Mouse (Mus musculus): ENCODE results near the gene 1700001J03Rik. TPM values are rescaled to one million over a fixed set of nuclear protein-coding genes. Genes with fewer than 3 reads are reported as not detected.

1700001J03Rik gene
- polyA plus RNA-seq, 1 experiment from 2014 or later, result not detected

GRCm38 (mm10) chr5:146223786-146224185 is 38.7 kb upstream of the 1700001J03Rik start:
- DNase-seq (ENCODE audit: low spot score) (no peak), ATAC-seq (ENCODE audit: insufficient number of reproducible peaks, low FRiP score, low TSS enrichment, low read depth) (no peak)
- WGBS, result 89% methylated on average over 5 of the region's 5 CpGs
- no peak overlapping the region for H3K27ac ChIP-seq (replicated peaks; ENCODE audit: low read depth, low read length)
- H3K27me3 ChIP-seq (ENCODE audit: control insufficient read depth, insufficient read depth, low read length), result no peaks in the 10 kb centered on the region
- no peaks in the 10 kb centered on the region for H3K9me3 ChIP-seq (ENCODE audit: control insufficient read depth, low read length)
- H3K9ac ChIP-seq (ENCODE audit: low read length), result no peak overlapping the region
- H3K36me3 ChIP-seq (ENCODE audit: control insufficient read depth, insufficient read depth, low read length), result no peaks in the 10 kb centered on the region
- H3K4me1 ChIP-seq (ENCODE audit: control insufficient read depth, insufficient read depth, low read length), result 0 out of 2 replicates have a peak, but pooled peaks cover 3% of the 10 kb centered on the region
- H3K4me3 ChIP-seq (ENCODE audit: low read depth, low read length), result no peak overlapping the region
- H3K4me2 ChIP-seq (ENCODE audit: low read depth, severe bottlenecking), result no peak overlapping the region

- no peaks in the 10 kb centered on the region for H3K9me3 ChIP-seq (ENCODE audit: control insufficient read depth, low read length)
- no peak for DNase-seq (ENCODE audit: low spot score)
- 0 out of 2 replicates have a peak, but pooled peaks cover 3% of the 10 kb centered on the region for H3K4me1 ChIP-seq (ENCODE audit: control insufficient read depth, insufficient read depth, low read length)
- H3K36me3 ChIP-seq (ENCODE audit: control insufficient read depth, insufficient read depth, low read length), result no peaks in the 10 kb centered on the region
- H3K27me3 ChIP-seq (ENCODE audit: control insufficient read depth, insufficient read depth, low read length), result no peaks in the 10 kb centered on the region
- H3K4me3 ChIP-seq (ENCODE audit: low read depth, low read length), result peak overlapping the region; percentile 52
- no peak for ATAC-seq (ENCODE audit: insufficient number of reproducible peaks, low FRiP score, low TSS enrichment, low read depth)
- H3K9ac ChIP-seq (ENCODE audit: low read length), result peak overlapping the region; percentile 71
- peak overlapping the region; percentile 56 for H3K4me2 ChIP-seq (ENCODE audit: low read depth, severe bottlenecking)
- peak overlapping the region; percentile 72; the same call in 1 of the 2 replicates for H3K27ac ChIP-seq (replicated peaks; ENCODE audit: low read depth, low read length)
- 31% methylated on average over 6 of the region's 6 CpGs for WGBS
These were observed 36.6 kb upstream of the 1700001J03Rik start for GRCm38 (mm10) chr5:146221722-146222121.

- Histone ChIP-seq H3K4me3 (ENCODE audit: low read depth, low read length) (peak within 1 kb of the TSS; percentile 52), H3K9me3 (ENCODE audit: control insufficient read depth, low read length) (no peaks in the 10 kb centered on the region), H3K4me1 (ENCODE audit: control insufficient read depth, insufficient read depth, low read length) (0 out of 2 replicates have a peak, but pooled peaks cover 3% of the 10 kb centered on the region), H3K27me3 (ENCODE audit: control insufficient read depth, insufficient read depth, low read length) (no peaks in the 10 kb centered on the region), H3K9ac (ENCODE audit: low read length) (peak within 1 kb of the TSS; percentile 71), H3K27ac (replicated peaks; ENCODE audit: low read depth, low read length) (peak within 1 kb of the TSS; percentile 72), H3K4me2 (ENCODE audit: low read depth, severe bottlenecking) (peak within 1 kb of the TSS; percentile 56), H3K36me3 (ENCODE audit: control insufficient read depth, insufficient read depth, low read length) (no peaks in the 10 kb centered on the region)
- peak; percentile 94 for DNase-seq (ENCODE audit: low spot score)
- peak; percentile 99 for ATAC-seq (ENCODE audit: insufficient number of reproducible peaks, low FRiP score, low TSS enrichment, low read depth)
- WGBS, result under 1% methylated on average over 67 of the region's 67 CpGs
These were observed 36.0 kb upstream of the 1700001J03Rik start, which contains the start of gene Rnf6 for GRCm38 (mm10) chr5:146220879-146221714. TSS of gene Rnf6 (minus strand) at chr5:146221555.

- DNase-seq (ENCODE audit: low spot score) (no peak), ATAC-seq (ENCODE audit: insufficient number of reproducible peaks, low FRiP score, low TSS enrichment, low read depth) (peak; percentile 69)
- 0 out of 2 replicates have a peak, but pooled peaks cover 3% of the 10 kb centered on the region for H3K4me1 ChIP-seq (ENCODE audit: control insufficient read depth, insufficient read depth, low read length)
- H3K9ac ChIP-seq (ENCODE audit: low read length), result peak overlapping the region; percentile 48; the same call in 1 of the 2 replicates
- H3K27ac ChIP-seq (replicated peaks; ENCODE audit: low read depth, low read length), result no peak overlapping the region
- WGBS, result 8% methylated on average over 13 of the region's 13 CpGs
- peak overlapping the region; percentile 52 for H3K4me3 ChIP-seq (ENCODE audit: low read depth, low read length)
- peak overlapping the region; percentile 56 for H3K4me2 ChIP-seq (ENCODE audit: low read depth, severe bottlenecking)
- no peaks in the 10 kb centered on the region for H3K27me3 ChIP-seq (ENCODE audit: control insufficient read depth, insufficient read depth, low read length)
- H3K9me3 ChIP-seq (ENCODE audit: control insufficient read depth, low read length), result no peaks in the 10 kb centered on the region
- peaks cover 3% of the 10 kb centered on the region; the same call in 1 of the 2 replicates for H3K36me3 ChIP-seq (ENCODE audit: control insufficient read depth, insufficient read depth, low read length)
These were observed 35.4 kb upstream of the 1700001J03Rik start for GRCm38 (mm10) chr5:146220501-146220878.

- 98% methylated on average over 5 of the region's 5 CpGs for WGBS
- Histone ChIP-seq H3K9ac (ENCODE audit: low read length) (no peak overlapping the region), H3K27me3 (ENCODE audit: control insufficient read depth, insufficient read depth, low read length) (no peaks in the 10 kb centered on the region), H3K9me3 (ENCODE audit: control insufficient read depth, low read length) (no peaks in the 10 kb centered on the region), H3K4me3 (ENCODE audit: low read depth, low read length) (no peak overlapping the region), H3K4me1 (ENCODE audit: control insufficient read depth, insufficient read depth, low read length) (no peaks in the 10 kb centered on the region), H3K36me3 (ENCODE audit: control insufficient read depth, insufficient read depth, low read length) (peaks cover 27% of the 10 kb centered on the region), H3K27ac (replicated peaks; ENCODE audit: low read depth, low read length) (no peak overlapping the region), H3K4me2 (ENCODE audit: low read depth, severe bottlenecking) (no peak overlapping the region)
- DNase-seq (ENCODE audit: low spot score), result no peak
- ATAC-seq (ENCODE audit: insufficient number of reproducible peaks, low FRiP score, low TSS enrichment, low read depth), result no peak
These were observed 20.4 kb upstream of the 1700001J03Rik start for GRCm38 (mm10) chr5:146205537-146205936.

- no peaks in the 10 kb centered on the region for H3K9me3 ChIP-seq (ENCODE audit: control insufficient read depth, low read length)
- WGBS, result 81% methylated on average over 2 of the region's 2 CpGs
- ATAC-seq (ENCODE audit: insufficient number of reproducible peaks, low FRiP score, low TSS enrichment, low read depth) (no peak), DNase-seq (ENCODE audit: low spot score) (no peak)
- H3K4me2 ChIP-seq (ENCODE audit: low read depth, severe bottlenecking), result no peak overlapping the region
- no peak overlapping the region for H3K9ac ChIP-seq (ENCODE audit: low read length)
- no peak overlapping the region for H3K4me3 ChIP-seq (ENCODE audit: low read depth, low read length)
- H3K36me3 ChIP-seq (ENCODE audit: control insufficient read depth, insufficient read depth, low read length), result peaks cover 24% of the 10 kb centered on the region
- no peak overlapping the region for H3K27ac ChIP-seq (replicated peaks; ENCODE audit: low read depth, low read length)
- no peaks in the 10 kb centered on the region for H3K27me3 ChIP-seq (ENCODE audit: control insufficient read depth, insufficient read depth, low read length)
- H3K4me1 ChIP-seq (ENCODE audit: control insufficient read depth, insufficient read depth, low read length), result no peaks in the 10 kb centered on the region
These were observed 18.8 kb upstream of the 1700001J03Rik start for GRCm38 (mm10) chr5:146203921-146204320.

- Histone ChIP-seq H3K4me3 (ENCODE audit: low read depth, low read length) (no peak overlapping the region), H3K27me3 (ENCODE audit: control insufficient read depth, insufficient read depth, low read length) (no peaks in the 10 kb centered on the region), H3K36me3 (ENCODE audit: control insufficient read depth, insufficient read depth, low read length) (peaks cover 15% of the 10 kb centered on the region), H3K9me3 (ENCODE audit: control insufficient read depth, low read length) (no peaks in the 10 kb centered on the region), H3K27ac (replicated peaks; ENCODE audit: low read depth, low read length) (no peak overlapping the region), H3K4me1 (ENCODE audit: control insufficient read depth, insufficient read depth, low read length) (no peaks in the 10 kb centered on the region), H3K9ac (ENCODE audit: low read length) (no peak overlapping the region), H3K4me2 (ENCODE audit: low read depth, severe bottlenecking) (no peak overlapping the region)
- DNase-seq (ENCODE audit: low spot score) (no peak), ATAC-seq (ENCODE audit: insufficient number of reproducible peaks, low FRiP score, low TSS enrichment, low read depth) (no peak)
- 98% methylated on average over 6 of the region's 6 CpGs for WGBS
These were observed 15.5 kb upstream of the 1700001J03Rik start for GRCm38 (mm10) chr5:146200580-146200979.

GRCm38 (mm10) chr5:146199540-146199939 is 14.4 kb upstream of the 1700001J03Rik start:
- Histone ChIP-seq H3K4me2 (ENCODE audit: low read depth, severe bottlenecking) (no peak overlapping the region), H3K27ac (replicated peaks; ENCODE audit: low read depth, low read length) (no peak overlapping the region), H3K9me3 (ENCODE audit: control insufficient read depth, low read length) (no peaks in the 10 kb centered on the region), H3K9ac (ENCODE audit: low read length) (no peak overlapping the region), H3K4me3 (ENCODE audit: low read depth, low read length) (no peak overlapping the region), H3K36me3 (ENCODE audit: control insufficient read depth, insufficient read depth, low read length) (peaks cover 9% of the 10 kb centered on the region), H3K27me3 (ENCODE audit: control insufficient read depth, insufficient read depth, low read length) (no peaks in the 10 kb centered on the region), H3K4me1 (ENCODE audit: control insufficient read depth, insufficient read depth, low read length) (no peaks in the 10 kb centered on the region)
- DNase-seq (ENCODE audit: low spot score) (no peak), ATAC-seq (ENCODE audit: insufficient number of reproducible peaks, low FRiP score, low TSS enrichment, low read depth) (no peak)
- 86% methylated on average over 2 of the region's 2 CpGs for WGBS

Measured in limb, embryonic 11.5 days (tissue).